Mouse (Mus musculus): ENCODE data around the gene Micu1. TPM values are rescaled to one million over a fixed set of nuclear protein-coding genes. Genes with fewer than 3 reads are reported as not detected.

Gene Micu1
- polyA plus RNA-seq, 1 experiment from 2014 or later: 75.2 TPM

DNA sequence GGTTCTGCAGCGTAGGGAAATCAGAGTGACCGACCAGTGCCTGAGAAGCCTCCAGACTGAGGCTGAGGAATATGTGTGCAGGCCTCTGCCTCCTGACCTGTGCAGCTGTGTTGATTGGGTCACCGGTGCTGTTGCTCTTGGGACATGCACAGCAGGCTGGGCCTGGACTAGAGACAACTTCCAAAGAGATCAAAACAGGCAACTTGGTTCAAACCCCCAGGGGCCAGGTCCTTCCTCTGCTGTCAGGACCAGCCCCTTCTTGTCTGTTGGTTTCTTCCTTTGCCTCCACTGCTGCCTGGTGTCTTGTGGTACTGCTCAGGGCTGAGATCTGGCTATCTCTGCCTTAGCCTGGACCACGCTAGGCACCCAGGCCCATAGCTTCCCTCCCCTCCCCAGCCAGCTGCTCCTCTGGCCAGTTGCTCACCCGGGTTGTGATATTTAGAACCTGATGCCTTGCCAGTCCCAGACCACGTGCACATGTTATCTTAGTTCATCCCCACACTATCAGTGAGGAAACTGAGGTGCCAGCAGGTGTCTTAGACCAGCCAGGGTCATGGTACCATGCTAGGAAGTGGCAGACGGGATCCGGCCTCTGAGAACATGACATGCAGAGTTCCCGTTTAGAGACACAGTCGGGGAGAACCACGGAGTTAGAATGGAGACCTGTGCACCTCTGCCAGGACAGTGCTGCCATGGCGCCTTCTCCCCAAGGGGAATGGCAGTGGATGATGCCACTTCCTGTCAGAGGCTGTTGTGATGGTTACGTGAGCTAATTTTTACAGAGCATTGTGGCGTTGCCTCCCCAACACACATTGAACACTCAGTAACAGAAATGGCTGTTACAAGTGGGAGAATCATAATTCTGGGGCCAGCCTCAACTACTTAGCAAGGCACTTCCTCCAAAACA lies 183.2 kb downstream of the Micu1 start:
- DNase-seq (ENCODE audit: low spot score): no peak
- H3K9ac ChIP-seq: no peak overlapping the region
- peaks cover 3% of the 10 kb centered on the region; the same call in 1 of the 2 replicates for H3K36me3 ChIP-seq (replicated peaks; ENCODE audit: control insufficient read depth, insufficient read depth)
- no peak for ATAC-seq (ENCODE audit: low FRiP score)
- WGBS: 93% methylated on average over 14 of the region's 14 CpGs
- no peaks in the 10 kb centered on the region for H3K9me3 ChIP-seq (ENCODE audit: control insufficient read depth, low read length)
- no peak overlapping the region for H3K27ac ChIP-seq
- H3K4me1 ChIP-seq (replicated peaks; ENCODE audit: control insufficient read depth, insufficient read depth, low read length): peaks cover 7% of the 10 kb centered on the region
- no peaks in the 10 kb centered on the region for H3K27me3 ChIP-seq (ENCODE audit: control insufficient read depth, insufficient read depth, low read length)
- H3K4me3 ChIP-seq (replicated peaks; ENCODE audit: low read length): no peak overlapping the region
- no peak overlapping the region for H3K4me2 ChIP-seq (replicated peaks)

DNA sequence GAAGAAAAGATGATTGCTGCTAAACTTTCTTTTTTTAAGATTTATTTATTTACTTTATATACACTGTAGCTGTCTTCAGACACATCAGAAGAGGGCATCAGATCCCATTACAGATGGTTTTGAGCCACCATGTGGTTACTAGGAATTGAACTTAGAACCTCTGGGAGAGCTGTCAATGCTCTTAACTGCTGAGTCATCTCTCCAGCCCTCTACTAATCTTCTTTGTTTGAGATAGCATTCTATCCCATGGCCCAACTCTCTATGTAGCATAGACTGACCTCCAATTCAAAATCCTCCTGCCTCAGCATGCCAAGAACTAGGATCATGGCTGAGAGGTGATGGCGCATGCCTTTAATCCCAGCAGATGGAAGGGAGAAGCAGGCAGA lies 183.8 kb downstream of the Micu1 start:
- no peak for DNase-seq (ENCODE audit: low spot score)
- Histone ChIP-seq H3K4me2 (replicated peaks) (no peak overlapping the region), H3K9me3 (ENCODE audit: control insufficient read depth, low read length) (no peaks in the 10 kb centered on the region), H3K9ac (no peak overlapping the region), H3K4me3 (replicated peaks; ENCODE audit: low read length) (no peak overlapping the region), H3K36me3 (replicated peaks; ENCODE audit: control insufficient read depth, insufficient read depth) (peaks cover 9% of the 10 kb centered on the region; the same call in 1 of the 2 replicates), H3K27ac (no peak overlapping the region), H3K27me3 (ENCODE audit: control insufficient read depth, insufficient read depth, low read length) (no peaks in the 10 kb centered on the region), H3K4me1 (replicated peaks; ENCODE audit: control insufficient read depth, insufficient read depth, low read length) (peaks cover under 1% of the 10 kb centered on the region)
- ATAC-seq (ENCODE audit: low FRiP score): no peak
- 96% methylated on average over 1 of the region's 1 CpGs for WGBS

DNA sequence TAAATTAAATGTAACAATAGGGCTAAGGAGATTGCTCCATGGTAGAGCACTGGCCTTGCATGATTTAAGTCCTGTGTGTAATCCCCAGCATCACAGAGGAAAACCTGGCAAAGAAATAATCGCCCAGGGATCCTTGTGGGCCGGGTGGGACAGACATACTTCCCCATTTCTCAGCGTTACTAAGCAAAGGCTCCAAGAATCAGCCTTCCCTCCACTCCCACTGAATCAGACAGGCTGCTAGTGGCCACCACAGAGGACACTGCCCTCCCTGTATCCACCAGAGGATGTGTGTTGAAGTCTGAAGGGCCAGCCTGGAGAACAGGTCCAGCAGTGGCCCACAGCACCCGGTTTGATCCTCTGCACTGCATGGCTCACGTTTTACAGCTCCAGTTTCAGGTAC lies 185.2 kb downstream of the Micu1 start:
- Histone ChIP-seq H3K9ac (no peak overlapping the region), H3K27ac (no peak overlapping the region), H3K27me3 (ENCODE audit: control insufficient read depth, insufficient read depth, low read length) (no peaks in the 10 kb centered on the region), H3K4me2 (replicated peaks) (no peak overlapping the region), H3K36me3 (replicated peaks; ENCODE audit: control insufficient read depth, insufficient read depth) (peaks cover 21% of the 10 kb centered on the region), H3K4me1 (replicated peaks; ENCODE audit: control insufficient read depth, insufficient read depth, low read length) (no peaks in the 10 kb centered on the region), H3K9me3 (ENCODE audit: control insufficient read depth, low read length) (no peaks in the 10 kb centered on the region), H3K4me3 (replicated peaks; ENCODE audit: low read length) (no peak overlapping the region)
- no peak for DNase-seq (ENCODE audit: low spot score)
- WGBS: 94% methylated on average over 5 of the region's 5 CpGs
- ATAC-seq (ENCODE audit: low FRiP score): no peak

DNA sequence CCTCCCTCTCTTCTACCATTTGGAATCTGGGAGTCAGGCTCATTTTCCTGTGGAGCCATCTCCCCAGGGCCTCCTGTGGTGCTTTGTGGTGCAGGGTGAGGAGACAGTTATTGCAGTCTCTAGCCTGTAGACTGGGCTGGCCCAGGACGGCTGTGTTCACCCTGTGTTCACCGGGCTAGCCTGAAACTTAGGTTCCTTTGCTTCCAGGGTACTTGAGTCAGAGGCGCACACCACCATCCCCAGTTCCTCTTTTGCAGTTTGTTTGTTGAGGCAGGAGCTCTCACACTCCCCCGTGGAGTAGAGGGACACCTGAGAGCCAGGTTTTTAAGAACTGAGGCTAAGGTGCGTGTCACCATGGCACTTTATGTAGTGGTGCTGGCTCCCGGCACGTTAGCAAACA lies 187.1 kb downstream of the Micu1 start:
- H3K27ac ChIP-seq: no peak overlapping the region
- 94% methylated on average over 7 of the region's 7 CpGs for WGBS
- no peak overlapping the region for H3K4me3 ChIP-seq (replicated peaks; ENCODE audit: low read length)
- H3K9ac ChIP-seq: no peak overlapping the region
- peaks cover 34% of the 10 kb centered on the region for H3K36me3 ChIP-seq (replicated peaks; ENCODE audit: control insufficient read depth, insufficient read depth)
- no peak for ATAC-seq (ENCODE audit: low FRiP score)
- no peaks in the 10 kb centered on the region for H3K27me3 ChIP-seq (ENCODE audit: control insufficient read depth, insufficient read depth, low read length)
- H3K9me3 ChIP-seq (ENCODE audit: control insufficient read depth, low read length): no peaks in the 10 kb centered on the region
- no peak for DNase-seq (ENCODE audit: low spot score)
- H3K4me1 ChIP-seq (replicated peaks; ENCODE audit: control insufficient read depth, insufficient read depth, low read length): no peaks in the 10 kb centered on the region
- no peak overlapping the region for H3K4me2 ChIP-seq (replicated peaks)

DNA sequence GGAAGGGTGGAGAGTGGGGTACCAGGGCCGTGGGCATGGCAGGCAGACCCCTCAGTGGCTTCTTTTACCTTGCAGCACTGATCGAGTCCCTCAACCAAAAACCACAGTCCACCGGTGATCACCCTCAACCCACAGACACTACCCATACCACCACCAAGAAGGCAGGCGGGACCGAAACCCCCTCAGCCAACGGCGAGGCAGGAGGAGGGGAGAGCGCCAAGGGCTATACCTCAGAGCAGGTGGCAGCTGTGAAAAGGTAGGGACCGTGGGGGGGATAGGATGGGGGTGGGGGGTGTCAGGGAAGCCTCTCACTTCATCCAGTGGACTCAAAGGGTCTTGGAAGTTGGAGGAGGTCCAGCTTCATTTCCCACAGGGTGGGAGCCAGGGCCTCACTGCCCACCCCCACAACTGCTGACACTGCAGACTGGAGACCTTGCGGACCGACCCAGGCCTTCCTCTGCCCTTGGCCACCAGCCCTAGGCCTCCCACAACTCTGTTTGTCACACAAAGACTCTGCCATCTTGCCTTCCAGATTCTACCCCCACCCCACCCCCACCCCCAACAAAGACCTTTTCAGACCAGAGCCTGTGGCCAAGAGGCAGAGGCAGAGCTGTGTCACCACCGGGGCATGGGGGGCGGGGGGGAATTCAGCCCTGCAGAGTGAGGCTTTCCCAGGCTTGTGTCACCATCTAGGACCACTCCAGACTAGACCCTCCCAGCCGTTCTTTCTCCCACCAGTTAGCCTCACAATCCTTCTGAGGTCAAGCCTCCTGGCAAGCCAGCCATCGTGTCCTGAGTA lies 187.9 kb downstream of the Micu1 start:
- DNase-seq (ENCODE audit: low spot score) (no peak), ATAC-seq (ENCODE audit: low FRiP score) (peak; percentile 24; the same call in 1 of the 2 replicates)

DNA sequence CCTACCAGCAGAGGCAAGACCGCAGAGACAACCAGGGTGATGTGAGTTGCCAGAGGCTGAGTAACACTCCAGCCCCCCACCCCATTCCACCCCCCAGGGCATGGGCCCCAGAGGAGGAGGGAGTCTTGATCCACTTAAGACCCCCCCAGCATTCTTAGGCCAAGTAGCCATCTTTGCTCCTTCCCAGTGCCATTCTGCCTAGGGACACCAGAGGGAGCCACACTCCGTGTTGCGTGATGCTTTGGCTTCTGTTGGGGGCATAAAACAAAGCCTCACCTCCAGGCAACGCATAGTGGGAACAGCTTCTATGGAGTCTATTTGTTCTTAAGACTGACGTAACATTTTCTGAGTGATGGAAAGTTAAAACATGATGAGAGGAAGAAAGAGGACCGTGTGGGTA lies 190.7 kb downstream of the Micu1 start:
- Histone ChIP-seq H3K27me3 (ENCODE audit: control insufficient read depth, insufficient read depth, low read length) (no peaks in the 10 kb centered on the region), H3K36me3 (replicated peaks; ENCODE audit: control insufficient read depth, insufficient read depth) (peaks cover 50% of the 10 kb centered on the region), H3K9me3 (ENCODE audit: control insufficient read depth, low read length) (no peaks in the 10 kb centered on the region), H3K27ac (peak overlapping the region; percentile 57), H3K4me3 (replicated peaks; ENCODE audit: low read length) (no peak overlapping the region), H3K9ac (no peak overlapping the region), H3K4me2 (replicated peaks) (no peak overlapping the region), H3K4me1 (replicated peaks; ENCODE audit: control insufficient read depth, insufficient read depth, low read length) (peaks cover 17% of the 10 kb centered on the region)
- 31% methylated on average over 6 of the region's 6 CpGs for WGBS
- peak; percentile 90 for DNase-seq (ENCODE audit: low spot score)
- peak; percentile 46 for ATAC-seq (ENCODE audit: low FRiP score)

More for the DNA sequence above, 187.9 kb downstream of the Micu1 start:
- Histone ChIP-seq H3K27ac (0 out of 2 replicates have a peak overlapping the region, but pooled peaks have one; percentile 43), H3K27me3 (ENCODE audit: control insufficient read depth, insufficient read depth, low read length) (no peaks in the 10 kb centered on the region), H3K36me3 (replicated peaks; ENCODE audit: control insufficient read depth, insufficient read depth) (peaks cover 39% of the 10 kb centered on the region), H3K4me2 (replicated peaks) (no peak overlapping the region), H3K4me3 (replicated peaks; ENCODE audit: low read length) (no peak overlapping the region), H3K9ac (no peak overlapping the region), H3K4me1 (replicated peaks; ENCODE audit: control insufficient read depth, insufficient read depth, low read length) (no peaks in the 10 kb centered on the region), H3K9me3 (ENCODE audit: control insufficient read depth, low read length) (no peaks in the 10 kb centered on the region)
- WGBS: 80% methylated on average over 15 of the region's 15 CpGs

DNA sequence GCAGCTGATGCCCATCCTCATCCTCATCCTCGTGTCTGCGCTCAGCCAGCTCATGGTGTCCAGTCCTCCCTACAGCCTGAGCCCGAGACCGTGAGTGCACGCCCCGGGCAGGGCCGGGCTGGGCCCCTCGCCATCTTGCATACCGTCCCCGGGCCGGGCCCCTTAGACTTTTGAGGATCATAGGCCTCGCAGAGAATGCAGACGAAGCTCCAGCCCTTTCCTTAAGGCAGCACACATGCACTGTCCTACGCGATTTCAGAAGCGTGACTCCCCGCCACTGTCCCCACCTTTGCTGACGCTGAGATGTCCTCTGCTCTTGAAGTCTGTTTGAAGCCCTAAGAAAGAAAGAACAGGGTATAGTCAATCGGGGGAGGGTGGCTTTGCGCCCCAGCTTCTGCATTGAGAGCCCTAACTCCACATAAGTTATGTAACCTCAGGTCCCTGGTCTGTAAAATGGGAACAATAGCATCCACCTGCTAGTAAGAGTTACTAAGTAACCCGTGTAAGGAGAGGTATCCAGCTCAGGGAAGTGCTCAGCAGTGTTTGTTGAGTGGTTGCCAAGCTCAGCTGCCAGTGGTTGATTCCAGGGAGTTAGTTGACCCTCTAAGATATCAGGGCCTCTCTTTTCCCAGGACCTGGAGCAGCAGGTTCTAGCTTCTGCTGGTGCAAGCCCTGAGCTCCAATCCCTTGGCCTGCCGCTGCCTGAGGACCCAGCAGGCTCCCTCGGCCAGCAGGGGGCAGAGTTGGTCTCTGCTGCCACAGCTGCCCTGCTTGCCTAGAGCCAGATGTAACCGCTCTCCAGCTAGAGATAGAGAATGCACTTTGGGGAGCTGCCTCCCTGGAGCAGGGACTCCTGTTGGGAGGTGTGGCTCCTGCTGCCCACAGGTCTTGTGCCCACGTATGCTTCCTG lies 192.2 kb downstream of the Micu1 start:
- Histone ChIP-seq H3K4me1 (replicated peaks; ENCODE audit: control insufficient read depth, insufficient read depth, low read length) (peaks cover 32% of the 10 kb centered on the region), H3K27ac (no peak overlapping the region), H3K4me2 (replicated peaks) (no peak overlapping the region), H3K9ac (no peak overlapping the region; the same call in 1 of the 2 replicates), H3K27me3 (ENCODE audit: control insufficient read depth, insufficient read depth, low read length) (no peaks in the 10 kb centered on the region), H3K9me3 (ENCODE audit: control insufficient read depth, low read length) (no peaks in the 10 kb centered on the region), H3K4me3 (replicated peaks; ENCODE audit: low read length) (no peak overlapping the region), H3K36me3 (replicated peaks; ENCODE audit: control insufficient read depth, insufficient read depth) (peaks cover 53% of the 10 kb centered on the region)
- WGBS: 80% methylated on average over 25 of the region's 25 CpGs
- DNase-seq (ENCODE audit: low spot score) (peak; percentile 81), ATAC-seq (ENCODE audit: low FRiP score) (no peak)

DNA sequence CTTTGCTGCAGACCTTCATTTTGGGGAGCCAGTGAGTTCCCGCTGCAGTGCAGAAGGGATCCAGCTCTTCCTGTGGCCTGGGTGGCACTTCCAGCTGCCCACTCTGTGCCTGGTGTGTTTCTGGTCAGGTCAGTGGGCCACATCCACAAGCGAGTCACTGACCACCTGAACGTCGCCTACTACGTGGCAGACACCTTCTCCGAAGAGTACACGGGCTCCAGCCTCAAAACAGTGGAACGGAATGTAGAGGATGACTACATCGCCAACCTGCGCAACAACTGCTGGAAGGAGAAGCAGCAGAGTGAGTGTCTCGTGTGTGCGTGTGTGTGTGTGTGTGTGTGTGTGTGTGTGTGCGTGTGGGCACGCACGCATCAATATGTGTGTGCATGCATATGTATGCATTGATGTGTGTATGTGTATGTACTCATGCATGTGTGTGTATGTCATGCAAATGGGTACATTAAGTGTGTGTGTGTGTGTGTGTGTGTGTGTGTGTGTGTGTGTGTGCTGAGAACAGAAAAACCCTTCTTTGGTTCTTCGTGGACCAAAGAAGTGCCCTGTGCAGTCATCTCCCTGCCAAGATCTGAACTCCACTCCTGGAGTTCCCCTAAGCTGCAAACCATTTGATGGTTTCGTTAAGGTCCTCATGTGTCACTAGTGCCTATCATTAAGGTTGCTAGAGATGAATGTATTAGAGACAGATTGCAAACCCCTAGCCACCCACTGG lies 193.3 kb downstream of the Micu1 start:
- no peak overlapping the region for H3K4me3 ChIP-seq (replicated peaks; ENCODE audit: low read length)
- peaks cover 43% of the 10 kb centered on the region for H3K4me1 ChIP-seq (replicated peaks; ENCODE audit: control insufficient read depth, insufficient read depth, low read length)
- no peaks in the 10 kb centered on the region for H3K9me3 ChIP-seq (ENCODE audit: control insufficient read depth, low read length)
- H3K27me3 ChIP-seq (ENCODE audit: control insufficient read depth, insufficient read depth, low read length): no peaks in the 10 kb centered on the region
- H3K9ac ChIP-seq: no peak overlapping the region
- ATAC-seq (ENCODE audit: low FRiP score): no peak
- peak overlapping the region; percentile 97; the same call in 1 of the 2 replicates for H3K27ac ChIP-seq
- 90% methylated on average over 17 of the region's 17 CpGs for WGBS
- peaks cover 48% of the 10 kb centered on the region for H3K36me3 ChIP-seq (replicated peaks; ENCODE audit: control insufficient read depth, insufficient read depth)
- no peak overlapping the region for H3K4me2 ChIP-seq (replicated peaks)
- DNase-seq (ENCODE audit: low spot score): no peak
